Mouse (Mus musculus): ENCODE measurements around the gene Rab11fip5.

The Rab11fip5 gene

DNA sequence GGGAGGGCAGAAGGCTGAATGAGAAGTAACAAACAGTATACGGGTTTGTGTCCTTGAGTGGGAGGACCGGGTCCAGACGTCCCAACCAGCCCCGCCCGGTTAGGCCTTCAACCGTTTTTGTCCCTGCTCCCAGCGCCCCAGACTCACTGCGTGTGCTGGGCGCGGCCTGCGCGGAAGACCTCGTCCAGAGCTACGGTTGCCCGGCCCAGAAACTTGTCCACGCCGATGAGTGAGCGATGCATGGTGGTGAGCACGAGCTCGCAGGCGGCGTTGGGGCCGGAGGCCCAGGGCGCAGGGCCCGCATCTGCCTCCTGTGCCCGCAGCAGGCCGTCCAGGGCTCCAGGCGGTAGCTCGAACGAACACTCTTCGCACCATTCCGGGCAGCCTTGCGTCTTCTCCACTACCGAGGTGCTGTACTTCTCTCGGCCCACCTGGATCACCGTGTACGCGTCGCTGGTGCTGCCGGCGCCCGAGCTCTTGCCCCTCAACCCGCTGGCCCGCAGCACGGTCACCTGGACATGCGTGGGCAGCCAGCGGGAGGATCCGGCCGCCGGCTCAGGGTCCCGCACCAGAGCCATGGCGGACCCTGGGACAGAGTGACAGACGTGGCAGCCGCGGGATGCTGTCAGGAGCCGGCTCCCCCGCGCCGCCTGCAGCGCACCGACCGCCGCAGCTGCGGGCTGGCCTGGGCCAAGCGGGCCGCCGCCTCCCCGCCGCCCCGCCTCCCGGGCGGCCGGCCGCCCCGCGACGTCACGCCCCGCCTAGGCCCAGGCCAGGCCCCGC is at the start of gene Rab11fip5:
Rab11fip5 (minus strand) TSS at position 684 of the 783 bp plus-strand sequence.
- no peak for DNase-seq

GRCm38 (mm10) chr6:85423836-85424379 is 49.5 kb upstream of the Rab11fip5 start, which contains the start of gene Noto:
Gene Noto, plus strand, starts transcription at chr6:85423886.
- DNase-seq, result no peak

- no peak for DNase-seq
These were observed 44.7 kb upstream of the Rab11fip5 start for GRCm38 (mm10) chr6:85419150-85419549.

- no peak for DNase-seq
These were observed 41.4 kb upstream of the Rab11fip5 start for GRCm38 (mm10) chr6:85415829-85416228.

DNA sequence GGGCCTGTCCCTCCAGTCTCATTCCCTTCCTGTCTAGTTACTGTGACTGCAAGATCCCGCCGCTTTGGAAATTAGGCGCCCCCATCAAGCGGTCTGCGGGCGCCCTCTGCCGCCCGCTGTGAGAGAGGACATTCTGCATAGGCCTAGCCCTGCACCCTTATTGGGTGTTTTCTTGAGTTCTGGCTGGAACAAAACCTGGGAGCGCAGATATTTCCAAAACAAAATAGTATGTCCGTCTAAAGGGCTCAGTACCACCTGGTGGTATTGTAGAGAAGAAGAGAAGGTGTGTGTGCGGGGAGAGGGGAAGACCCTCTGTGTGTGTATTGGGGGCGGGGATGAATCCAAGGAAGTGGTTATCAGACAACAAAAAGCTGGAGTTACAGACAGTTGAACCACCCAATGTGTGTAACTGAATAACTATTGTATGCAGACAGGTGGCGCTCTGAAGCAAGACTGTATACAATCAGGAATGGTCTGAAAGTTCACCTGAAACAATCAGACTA is 36.4 kb upstream of the Rab11fip5 start:
- DNase-seq, result peak; percentile 69

DNA sequence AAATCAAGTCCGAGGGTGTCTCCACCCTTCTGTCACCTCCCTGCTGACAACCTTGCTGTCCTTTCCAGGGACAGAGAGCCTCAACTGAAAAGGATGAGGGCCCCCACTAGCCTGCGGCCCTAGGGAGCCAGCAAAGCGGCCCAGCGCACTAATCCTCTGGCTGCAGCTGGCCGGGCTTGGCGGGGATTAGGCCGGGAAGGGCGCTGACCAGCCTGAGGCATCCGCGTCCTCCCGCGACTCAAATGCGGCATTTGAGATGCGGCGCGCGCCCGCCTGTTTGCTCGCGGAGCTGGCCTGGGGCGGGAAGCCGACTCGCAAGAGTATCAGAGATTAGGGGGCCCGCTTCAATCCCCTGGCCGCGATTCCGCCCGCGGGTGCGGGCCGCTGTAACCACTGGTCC is 34.6 kb upstream of the Rab11fip5 start:
- DNase-seq, result no peak

- no peak for DNase-seq
These were observed 28.6 kb upstream of the Rab11fip5 start for GRCm38 (mm10) chr6:85403039-85403438.

GRCm38 (mm10) chr6:85402613-85403012 is 28.2 kb upstream of the Rab11fip5 start:
- no peak for DNase-seq

DNA sequence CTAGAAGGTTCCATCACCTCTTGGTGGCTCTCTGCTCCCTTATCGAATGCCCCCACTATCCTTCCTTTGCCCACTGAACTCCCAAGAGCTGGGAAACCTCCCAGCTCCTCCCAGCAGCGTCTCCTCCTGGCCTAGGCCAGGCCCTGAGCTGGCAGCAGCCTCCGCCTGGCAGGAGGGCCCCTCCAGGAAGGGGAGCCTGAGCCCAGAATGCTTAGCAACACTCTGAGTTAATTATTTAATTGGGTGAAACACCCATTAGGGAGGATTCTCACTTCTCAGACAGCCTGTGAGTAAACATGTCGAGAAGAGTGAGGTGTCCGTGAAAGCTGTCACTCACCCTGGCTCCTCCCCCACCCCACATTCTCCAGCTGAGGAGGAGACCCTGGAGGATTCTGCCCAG is 25.3 kb upstream of the Rab11fip5 start:
- no peak for DNase-seq

DNA sequence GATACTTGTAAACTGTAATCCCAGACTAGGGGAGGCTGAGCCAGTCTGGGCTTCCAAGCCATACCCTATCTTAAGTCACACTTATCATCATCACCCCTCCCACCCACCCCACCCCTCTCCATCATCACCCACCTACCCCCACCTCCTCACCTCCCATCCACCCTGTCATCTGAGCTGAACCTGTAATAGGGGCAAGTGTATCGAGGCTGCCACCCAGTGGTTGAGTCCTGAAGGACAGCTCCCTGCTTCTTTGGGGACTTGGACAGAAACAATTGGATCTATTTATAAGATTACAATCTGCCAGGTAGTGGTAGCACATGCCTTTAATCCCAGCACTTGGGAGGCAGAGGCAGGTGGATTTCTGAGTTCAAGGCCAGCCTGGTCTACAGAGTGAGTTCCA is 22.7 kb upstream of the Rab11fip5 start:
- peak; percentile 31 for DNase-seq

GRCm38 (mm10) chr6:85395360-85395759 is 20.9 kb upstream of the Rab11fip5 start:
- DNase-seq, result no peak

DNA sequence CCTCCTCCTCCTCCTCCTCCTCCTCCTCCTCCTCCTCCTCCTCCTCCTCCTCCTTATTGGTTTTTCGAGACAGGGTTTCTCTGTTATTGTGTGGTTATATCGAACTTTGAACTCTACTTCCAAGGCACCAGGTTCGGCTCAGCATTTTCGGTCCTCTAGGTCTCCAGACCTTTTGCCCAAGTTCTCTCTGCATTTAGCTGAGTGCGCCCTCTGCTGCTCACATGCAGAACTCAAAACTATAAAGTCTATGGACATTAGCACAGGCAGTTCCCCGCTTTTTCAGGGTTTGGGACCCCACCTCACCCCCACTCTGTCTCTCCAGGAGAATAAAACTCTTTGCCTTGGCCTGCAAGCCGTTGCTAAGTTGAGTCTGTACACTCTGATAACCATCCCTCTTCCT is 17.4 kb upstream of the Rab11fip5 start:
- DNase-seq, result peak; percentile 65

DNA sequence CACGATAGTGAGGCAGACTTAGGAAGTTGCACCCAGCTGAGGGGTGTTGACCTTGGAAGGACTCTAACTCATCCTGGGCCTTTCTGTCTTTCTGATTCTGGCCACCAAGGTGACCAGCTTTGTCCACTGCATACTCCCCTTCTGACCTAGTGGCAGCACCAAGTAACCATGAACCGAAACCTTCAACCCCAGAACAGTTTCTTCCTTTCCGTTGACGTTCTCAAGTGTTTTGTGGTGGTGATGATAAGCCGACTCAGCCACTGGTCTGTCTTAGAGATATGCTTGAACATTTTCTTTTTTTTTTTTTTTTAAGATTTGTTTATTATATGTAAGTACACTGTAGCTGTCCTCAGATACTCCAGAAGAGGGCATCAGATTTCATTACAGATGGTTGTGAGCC is 14.2 kb upstream of the Rab11fip5 start:
- DNase-seq, result no peak

DNA sequence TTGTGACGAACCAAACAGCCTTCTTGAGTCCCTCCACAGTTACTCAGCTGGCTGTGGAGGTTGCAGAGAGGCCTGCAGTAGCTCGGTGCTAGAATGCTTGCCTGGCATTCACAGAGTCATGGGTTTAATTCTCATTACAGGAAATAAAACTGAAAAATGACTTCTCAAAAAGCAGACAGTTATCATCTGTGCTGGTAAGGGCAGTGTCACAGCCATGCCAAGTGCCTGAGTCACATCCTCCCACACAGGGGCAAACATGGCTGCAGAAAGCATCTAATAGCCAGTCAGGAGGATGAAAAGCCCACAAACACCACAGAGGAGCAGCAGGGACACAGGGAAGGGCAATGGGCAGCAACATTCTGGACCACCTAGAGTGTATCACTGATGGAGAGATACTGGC is 8.4 kb upstream of the Rab11fip5 start:
- no peak for DNase-seq

- DNase-seq, result no peak
These were observed 7.2 kb upstream of the Rab11fip5 start for GRCm38 (mm10) chr6:85381648-85382020.

DNA sequence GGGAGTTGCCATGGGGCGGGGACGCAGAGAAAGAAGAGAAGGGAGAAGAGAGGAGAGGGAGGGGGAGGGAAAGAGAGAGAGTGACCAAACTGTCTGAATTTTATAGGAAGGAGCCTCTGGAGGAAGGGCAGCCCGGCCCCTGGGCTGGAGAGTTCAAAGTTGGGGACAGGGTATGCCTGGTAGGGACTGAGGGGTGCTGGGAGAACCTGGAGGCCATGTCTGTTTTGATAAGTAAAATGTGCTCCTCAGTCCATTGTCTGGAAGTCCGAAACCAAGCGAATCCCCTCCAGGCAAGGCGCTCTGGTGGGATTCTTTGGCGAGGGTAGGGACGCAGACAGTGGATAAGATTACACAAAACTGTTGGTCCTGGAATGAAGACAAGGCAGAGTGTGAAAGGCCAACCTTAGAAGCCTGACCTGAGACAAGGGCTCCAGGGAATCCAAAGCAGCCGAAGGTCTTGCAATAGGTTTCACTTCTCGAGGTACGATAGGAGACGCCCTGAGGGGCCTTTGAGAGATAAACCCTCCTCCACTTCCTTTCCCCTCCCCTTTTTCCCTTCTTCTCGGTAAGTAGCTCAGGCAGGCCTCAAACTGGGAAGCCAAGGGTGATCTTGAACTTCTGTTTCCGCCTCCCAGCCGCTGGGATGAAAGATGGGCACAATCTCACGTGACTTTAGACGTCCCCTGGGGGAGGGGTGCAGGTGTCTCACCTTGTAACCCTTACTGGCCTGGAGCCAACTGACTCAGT is 6.6 kb upstream of the Rab11fip5 start:
- peak; percentile 22 for DNase-seq

DNA sequence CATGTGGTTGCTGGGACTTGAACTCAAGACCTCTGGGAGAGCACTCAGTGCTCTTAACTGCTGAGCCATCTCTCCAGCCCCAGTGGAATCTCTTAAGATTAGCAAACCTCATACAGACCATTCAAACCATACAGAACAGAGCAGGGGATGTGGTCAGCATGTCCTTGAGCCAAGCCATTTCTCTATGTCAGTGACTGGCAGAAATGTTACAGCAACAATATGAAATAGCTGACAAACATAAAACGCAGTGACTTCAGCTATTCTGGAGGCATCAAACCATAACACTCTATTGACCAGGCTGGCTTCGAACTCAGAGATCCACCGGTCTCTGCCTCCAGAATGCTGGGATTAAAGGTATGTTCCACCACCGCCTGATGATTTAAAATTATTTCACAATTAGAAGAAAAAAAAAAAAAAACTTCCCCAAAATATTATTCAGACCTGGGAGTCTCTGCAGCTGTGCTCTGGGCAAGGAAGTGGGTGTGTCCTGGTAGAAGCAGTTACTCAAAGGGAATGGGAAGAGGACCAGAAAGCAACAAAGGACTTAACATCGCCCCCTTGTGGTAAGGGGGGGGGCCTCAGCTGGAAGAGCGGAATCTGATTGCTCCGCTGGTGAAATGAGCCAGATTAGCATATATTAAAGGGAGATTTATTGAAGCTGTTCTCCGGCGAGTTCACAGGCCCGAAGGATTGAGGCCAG is 5.9 kb upstream of the Rab11fip5 start:
- peak; percentile 78 for DNase-seq

GRCm38 (mm10) chr6:85378629-85379028 is 4.2 kb upstream of the Rab11fip5 start:
- DNase-seq, result no peak

DNA sequence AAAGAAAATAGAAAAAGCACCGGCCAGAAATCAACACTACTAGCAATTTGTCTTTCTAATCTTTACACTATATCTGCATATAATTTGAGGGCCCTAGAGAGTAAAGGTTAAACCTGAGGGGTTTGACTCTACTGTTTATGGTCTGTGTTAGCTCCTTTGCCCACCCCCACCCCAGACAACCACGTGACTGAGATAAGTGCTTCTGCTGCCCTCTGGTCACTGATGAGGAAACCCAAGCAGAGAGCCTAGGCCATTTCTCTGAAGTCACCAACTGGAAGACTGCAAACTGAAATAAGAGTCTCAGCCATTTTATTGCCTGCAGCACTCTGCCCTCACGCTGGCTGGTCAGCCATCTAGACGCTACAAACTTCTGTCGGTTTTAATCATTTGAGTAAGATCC is 3.4 kb upstream of the Rab11fip5 start:
- no peak for DNase-seq

GRCm38 (mm10) chr6:85377066-85377734 is 2.8 kb upstream of the Rab11fip5 start:
- no peak for DNase-seq

DNA sequence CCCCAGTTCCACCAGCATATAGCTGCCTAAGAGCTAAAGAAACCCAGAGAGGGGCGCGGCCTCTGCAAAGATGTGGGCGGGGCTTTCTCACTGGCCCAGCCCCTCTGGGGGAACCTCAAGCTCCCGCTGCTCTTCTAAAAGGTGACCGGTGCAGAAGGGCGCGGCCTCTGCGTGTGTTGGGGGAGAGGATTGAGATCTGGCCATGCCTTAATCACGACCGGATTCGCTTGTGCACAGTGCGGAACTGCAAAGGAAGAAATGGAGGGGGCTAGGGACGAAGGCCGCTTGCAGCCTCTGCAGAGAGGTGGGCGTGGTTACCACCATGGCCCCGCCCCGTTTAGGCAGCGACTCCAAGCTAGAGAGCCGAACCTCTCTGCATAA is 290 bp upstream of the Rab11fip5 start:
- peak; percentile 99 for DNase-seq

GRCm38 (mm10) chr6:85373066-85373860 is 1.2 kb downstream of the Rab11fip5 start:
- DNase-seq, result no peak

Data from liver (tissue).